Mouse (Mus musculus): ENCODE results near the gene Ska2. TPM values are rescaled to one million over a fixed set of nuclear protein-coding genes. Genes with fewer than 3 reads are reported as not detected.

The Ska2 gene
- polyA plus RNA-seq, 1 experiment, result 4.9 TPM

- no peak for TF ChIP-seq POLR2A (IDR thresholded peaks at IDR 0.05; ENCODE audit: borderline replicate concordance, extremely low read depth, low read depth, low read length)
- no peak for TF ChIP-seq CTCF (IDR thresholded peaks at IDR 0.05; ENCODE audit: insufficient read depth, low read length)
- H3K4me3 ChIP-seq (replicated peaks; ENCODE audit: extremely low read depth, low read depth, low read length), result no peak overlapping the region
- no peak for DNase-seq
- WGBS, result 80% methylated on average over 2 of the region's 2 CpGs
- H3K4me1 ChIP-seq (ENCODE audit: control insufficient read depth, insufficient read depth, low read length), result no peaks in the 10 kb centered on the region
These were observed 49.0 kb downstream of the Ska2 start for GRCm38 (mm10) chr11:87158012-87158411.

GRCm38 (mm10) chr11:87162687-87163086 lies 53.7 kb downstream of the Ska2 start:
- 71% methylated on average over 4 of the region's 4 CpGs for WGBS
- no peak overlapping the region for H3K4me3 ChIP-seq (replicated peaks; ENCODE audit: extremely low read depth, low read depth, low read length)
- H3K4me1 ChIP-seq (ENCODE audit: control insufficient read depth, insufficient read depth, low read length), result no peaks in the 10 kb centered on the region
- no peak for TF ChIP-seq POLR2A (IDR thresholded peaks at IDR 0.05; ENCODE audit: borderline replicate concordance, extremely low read depth, low read depth, low read length)
- TF ChIP-seq CTCF (IDR thresholded peaks at IDR 0.05; ENCODE audit: insufficient read depth, low read length), result no peak
- DNase-seq, result no peak

DNA sequence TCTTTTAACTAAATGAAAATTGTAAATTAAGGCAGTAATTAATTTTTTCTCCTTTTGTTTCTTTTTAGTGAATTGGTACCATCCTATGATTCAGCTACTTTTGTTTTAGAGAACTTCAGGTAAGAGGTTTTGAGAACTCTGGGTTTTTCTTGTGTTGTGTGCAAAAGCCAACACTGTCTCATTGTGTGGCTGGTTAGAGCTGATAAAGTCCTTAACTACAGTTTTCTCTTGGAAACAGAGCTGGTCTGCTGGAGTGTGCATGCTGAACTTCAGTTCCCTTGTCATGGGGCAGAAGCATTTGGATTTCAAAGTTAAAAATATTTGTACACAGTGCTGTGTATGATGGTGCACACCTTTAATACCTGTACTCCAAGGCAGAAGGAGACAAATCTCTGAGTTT lies 54.7 kb downstream of the Ska2 start:
- Histone ChIP-seq H3K4me3 (replicated peaks; ENCODE audit: extremely low read depth, low read depth, low read length) (no peak overlapping the region), H3K4me1 (ENCODE audit: control insufficient read depth, insufficient read depth, low read length) (no peaks in the 10 kb centered on the region)
- TF ChIP-seq CTCF (IDR thresholded peaks at IDR 0.05; ENCODE audit: insufficient read depth, low read length), result no peak
- no peak for TF ChIP-seq POLR2A (IDR thresholded peaks at IDR 0.05; ENCODE audit: borderline replicate concordance, extremely low read depth, low read depth, low read length)
- no peak for DNase-seq

DNA sequence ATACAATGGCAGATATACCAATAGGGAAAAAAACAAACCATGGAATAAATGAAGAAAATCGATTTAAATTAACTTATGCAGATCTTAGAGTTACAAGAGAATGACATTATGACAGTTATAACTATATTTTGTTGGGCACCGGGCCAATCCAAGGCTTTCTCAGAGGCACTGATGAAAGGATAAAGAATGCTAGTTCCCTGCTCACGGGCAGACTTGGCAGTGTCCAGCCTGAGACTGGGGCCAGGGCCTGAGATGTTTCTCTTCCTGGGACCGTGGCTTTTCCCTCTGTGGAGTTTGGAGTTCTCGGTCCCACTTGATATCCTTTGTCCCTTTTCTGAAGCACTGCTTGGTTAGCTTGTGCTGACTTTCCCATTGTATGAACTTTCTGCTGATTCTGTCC lies 64.6 kb downstream of the Ska2 start:
- WGBS, result 72% methylated on average over 5 of the region's 5 CpGs
- no peak overlapping the region for H3K4me3 ChIP-seq (replicated peaks; ENCODE audit: extremely low read depth, low read depth, low read length)
- TF ChIP-seq CTCF (IDR thresholded peaks at IDR 0.05; ENCODE audit: insufficient read depth, low read length) (no peak), POLR2A (IDR thresholded peaks at IDR 0.05; ENCODE audit: borderline replicate concordance, extremely low read depth, low read depth, low read length) (no peak)

More for the DNA sequence above, 64.6 kb downstream of the Ska2 start:
- no peaks in the 10 kb centered on the region for H3K4me1 ChIP-seq (ENCODE audit: control insufficient read depth, insufficient read depth, low read length)
- no peak for DNase-seq

Other genes with a start within 250 kb of the Ska2 start
- 5.9 and 9.7 TPM in 2 replicates for gene Ypel2, start 115.5 kb upstream of the Ska2 start, polyA plus RNA-seq (2012; rRNA removed)
- gene Gdpd1, start 35.2 kb upstream of the Ska2 start, polyA plus RNA-seq (2012; rRNA removed), result 11.7 and 13.8 TPM in 2 replicates
- gene Smg8, start 22.5 kb upstream of the Ska2 start, polyA plus RNA-seq (2012; rRNA removed), result 6.2 and 7.9 TPM in 2 replicates
- gene Prr11, start 526 bp upstream of the Ska2 start, polyA plus RNA-seq (2012; rRNA removed), result 0.19 and 0.54 TPM in 2 replicates
- 2.4 and 3.6 TPM in 2 replicates for gene Trim37, start 17.8 kb downstream of the Ska2 start, polyA plus RNA-seq (2012; rRNA removed)
- 0.27 and 0.46 TPM in 2 replicates for gene Ppm1e, start 249.8 kb downstream of the Ska2 start, polyA plus RNA-seq (2012; rRNA removed)

Data from lung, adult 2 months (tissue).